Mouse (Mus musculus): ENCODE measurements at regions not wholly inside any gene's neighbourhood (a gene's known extent, or its start where the extent isn't known, plus 50 kb on each side); places are given as distances from the start of the nearest gene placed in this dataset.

GRCm38 (mm10) chr8:41483297-41483696 is 66.4 kb upstream of the Frg1 start:
- no peak for TF ChIP-seq POLR2A (IDR thresholded peaks at IDR 0.05; ENCODE audit: low read depth, low read length)
- no peak for TF ChIP-seq CTCF (IDR thresholded peaks at IDR 0.05; ENCODE audit: borderline replicate concordance, insufficient read depth, low read length)

All from embryonic fibroblast, embryonic 13.5 days (primary cell).